Mouse (Mus musculus): ENCODE results near the gene Ndufa10. TPM values are rescaled to one million over a fixed set of nuclear protein-coding genes. Genes with fewer than 3 reads are reported as not detected.

Gene Ndufa10
- polyA plus RNA-seq, 2 experiments: 44.0 to 153 TPM

DNA sequence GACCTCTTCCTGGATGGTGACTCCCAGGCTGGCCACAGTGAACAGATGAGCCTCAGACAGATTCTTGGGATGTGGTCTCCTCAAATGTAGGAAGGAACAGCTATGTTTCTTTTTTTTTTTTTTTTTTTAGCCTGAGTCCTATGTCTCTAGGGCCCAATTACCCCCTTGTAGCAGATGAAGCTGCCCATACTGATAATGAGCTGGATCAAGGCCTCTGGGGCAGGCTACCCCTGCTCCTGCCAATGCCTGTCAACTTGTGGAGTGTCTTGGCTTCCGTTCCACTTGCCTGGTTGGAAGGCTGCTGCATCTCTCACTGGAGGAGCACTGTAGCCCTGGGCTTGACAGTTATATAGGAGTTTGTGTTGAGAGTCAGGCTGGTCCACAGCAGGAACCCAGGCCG is 22.3 kb upstream of the Ndufa10 start, which contains the start of gene Olfr1415:
Gene Olfr1415 (minus strand): TSS at position 101 of the 400 bp plus-strand sequence.
- ATAC-seq (ENCODE audit: insufficient read depth) (no peak), DNase-seq (ENCODE audit: low read depth in 3 of 3, low spot score in 3 of 3) (no peak)
- no peaks in the 10 kb centered on the region for H3K4me1 ChIP-seq (replicated peaks; ENCODE audit: control insufficient read depth in 2 of 2, insufficient read depth in 2 of 2, low read length in 1 of 2)
- no peak within 1 kb of the TSS for H3K4me2 ChIP-seq (ENCODE audit: low read depth)
- no peak within 1 kb of the TSS for H3K27ac ChIP-seq
- no peaks in the 10 kb centered on the region for H3K9me3 ChIP-seq (ENCODE audit: control insufficient read depth, low read length)
- TF ChIP-seq EP300 (IDR thresholded peaks at IDR 0.05; ENCODE audit: low read depth) (no peak), CTCF (IDR thresholded peaks at IDR 0.05; ENCODE audit: low read depth) (no peak)
- no peaks in the 10 kb centered on the region for H3K27me3 ChIP-seq (ENCODE audit: control insufficient read depth, insufficient read depth, low read length)
- H3K4me3 ChIP-seq (ENCODE audit: insufficient read depth in 1 of 2, low read depth in 2 of 2, low read length in 2 of 2): no peak within 1 kb of the TSS
- no peaks in the 10 kb centered on the region for H3K36me3 ChIP-seq (replicated peaks; ENCODE audit: control insufficient read depth, insufficient read depth, low read depth)
- 52% methylated on average over 2 of the region's 2 CpGs for WGBS (ENCODE audit: insufficient replicate concordance)
- no peak within 1 kb of the TSS for H3K9ac ChIP-seq (replicated peaks)

DNA sequence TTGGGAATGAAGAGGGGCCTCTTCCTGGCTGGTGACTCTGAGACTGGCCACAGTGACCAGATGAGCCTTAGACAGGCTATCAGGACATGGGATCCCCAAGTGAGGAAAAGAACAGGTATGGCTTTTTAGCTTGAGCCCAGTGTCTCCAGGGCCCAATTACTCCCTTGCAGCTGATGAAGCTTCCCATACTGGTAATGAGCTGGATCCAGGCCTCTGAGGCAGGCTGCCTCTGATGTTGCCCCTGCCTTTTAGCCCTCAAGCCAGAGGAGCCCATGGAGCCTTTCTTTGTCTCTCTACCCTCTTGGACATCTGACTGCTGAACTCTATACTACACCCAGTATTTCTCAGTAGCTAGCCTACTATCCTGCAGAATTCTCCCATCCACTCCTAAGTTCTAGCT is 11.4 kb upstream of the Ndufa10 start, which contains the start of gene Olfr1416:
Gene Olfr1416 (minus strand): TSS at position 101 of the 400 bp plus-strand sequence.
- Histone ChIP-seq H3K4me2 (ENCODE audit: low read depth) (no peak within 1 kb of the TSS), H3K4me1 (replicated peaks; ENCODE audit: control insufficient read depth in 2 of 2, insufficient read depth in 2 of 2, low read length in 1 of 2) (no peaks in the 10 kb centered on the region), H3K36me3 (replicated peaks; ENCODE audit: control insufficient read depth, insufficient read depth, low read depth) (no peaks in the 10 kb centered on the region), H3K27ac (no peak within 1 kb of the TSS), H3K9me3 (ENCODE audit: control insufficient read depth, low read length) (no peaks in the 10 kb centered on the region), H3K27me3 (ENCODE audit: control insufficient read depth, insufficient read depth, low read length) (no peaks in the 10 kb centered on the region), H3K4me3 (ENCODE audit: insufficient read depth in 1 of 2, low read depth in 2 of 2, low read length in 2 of 2) (no peak within 1 kb of the TSS), H3K9ac (replicated peaks) (no peak within 1 kb of the TSS)
- DNase-seq (ENCODE audit: low read depth in 3 of 3, low spot score in 3 of 3): no peak
- TF ChIP-seq EP300 (IDR thresholded peaks at IDR 0.05; ENCODE audit: low read depth): no peak
- ATAC-seq (ENCODE audit: insufficient read depth): no peak

DNA sequence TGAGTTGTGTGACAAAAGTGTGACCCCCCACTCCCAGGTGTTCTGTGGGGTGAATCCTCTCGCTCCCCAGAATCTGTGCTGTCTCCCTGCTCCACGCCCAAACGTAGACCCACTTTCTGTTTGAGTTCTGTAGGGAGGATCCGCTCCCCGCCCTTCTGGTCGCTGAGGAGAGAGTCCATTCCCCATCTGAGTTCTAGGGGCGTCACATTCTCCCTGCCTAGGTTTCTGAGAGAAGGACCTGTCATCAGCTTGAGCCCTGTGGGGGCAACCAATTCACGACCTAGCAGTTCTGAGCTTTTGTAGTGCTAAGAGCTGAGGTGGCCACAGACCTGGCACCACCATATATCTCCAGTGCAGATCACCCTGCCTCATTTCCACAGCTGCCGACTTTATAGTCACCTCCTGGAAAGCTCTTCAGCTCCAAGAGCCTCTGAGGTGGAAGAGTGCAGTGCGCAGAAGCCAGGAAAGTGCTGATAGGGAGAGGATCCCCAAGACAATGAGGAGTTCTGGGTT is 462 bp upstream of the Ndufa10 start:
- Histone ChIP-seq H3K36me3 (replicated peaks; ENCODE audit: control insufficient read depth, insufficient read depth, low read depth) (peaks cover 2% of the 10 kb centered on the region), H3K4me3 (ENCODE audit: insufficient read depth in 1 of 2, low read depth in 2 of 2, low read length in 2 of 2) (peak overlapping the region; percentile 71 to 76), H3K27me3 (ENCODE audit: control insufficient read depth, insufficient read depth, low read length) (no peaks in the 10 kb centered on the region), H3K27ac (no peak overlapping the region), H3K9ac (replicated peaks) (peak overlapping the region; percentile 55), H3K4me1 (replicated peaks; ENCODE audit: control insufficient read depth in 2 of 2, insufficient read depth in 2 of 2, low read length in 1 of 2) (peaks cover 0 to 8% of the 10 kb centered on the region in 2 experiments; a peak in 2 of 4 replicates), H3K4me2 (ENCODE audit: low read depth) (peak overlapping the region; percentile 65), H3K9me3 (ENCODE audit: control insufficient read depth, low read length) (no peaks in the 10 kb centered on the region)
- ATAC-seq (ENCODE audit: insufficient read depth): peak; percentile 59
- 4% methylated on average over 10 of the region's 10 CpGs for WGBS (ENCODE audit: insufficient replicate concordance)
- DNase-seq (ENCODE audit: low read depth in 3 of 3, low spot score in 3 of 3): peak in 1 of 3 experiments; percentile 11
- TF ChIP-seq CTCF (IDR thresholded peaks at IDR 0.05; ENCODE audit: low read depth) (no peak), EP300 (IDR thresholded peaks at IDR 0.05; ENCODE audit: low read depth) (no peak)

DNA sequence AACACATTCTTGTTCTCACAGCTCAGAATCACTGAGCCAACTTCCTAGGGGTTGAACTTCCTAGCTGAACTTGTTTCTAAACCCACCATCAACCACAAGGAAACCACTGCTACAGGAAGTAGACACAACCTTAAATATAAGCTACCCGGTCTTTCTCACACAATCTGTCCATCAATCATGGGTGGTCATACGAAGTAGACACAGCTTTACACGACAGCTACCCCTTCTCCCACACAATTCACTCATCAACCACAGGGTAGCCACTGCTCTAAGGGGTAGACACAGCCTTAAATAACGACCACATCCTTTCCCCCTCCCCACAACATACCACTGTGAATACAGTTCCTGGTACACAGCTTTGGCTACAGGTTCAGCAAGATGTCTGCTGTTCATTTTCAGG is 4.8 kb downstream of the Ndufa10 start:
- TF ChIP-seq CTCF (IDR thresholded peaks at IDR 0.05; ENCODE audit: low read depth): no peak
- no peak for TF ChIP-seq EP300 (IDR thresholded peaks at IDR 0.05; ENCODE audit: low read depth)
- Histone ChIP-seq H3K4me1 (replicated peaks; ENCODE audit: control insufficient read depth in 2 of 2, insufficient read depth in 2 of 2, low read length in 1 of 2) (peaks cover 0 to 3% of the 10 kb centered on the region in 2 experiments; a peak in 2 of 4 replicates), H3K9me3 (ENCODE audit: control insufficient read depth, low read length) (no peaks in the 10 kb centered on the region), H3K9ac (replicated peaks) (no peak overlapping the region), H3K27me3 (ENCODE audit: control insufficient read depth, insufficient read depth, low read length) (no peaks in the 10 kb centered on the region), H3K4me2 (ENCODE audit: low read depth) (no peak overlapping the region), H3K4me3 (ENCODE audit: insufficient read depth in 1 of 2, low read depth in 2 of 2, low read length in 2 of 2) (no peak overlapping the region), H3K36me3 (replicated peaks; ENCODE audit: control insufficient read depth, insufficient read depth, low read depth) (peaks cover 20% of the 10 kb centered on the region), H3K27ac (no peak overlapping the region)
- ATAC-seq (ENCODE audit: insufficient read depth) (no peak), DNase-seq (ENCODE audit: low read depth in 3 of 3, low spot score in 3 of 3) (no peak)
- 35% methylated on average over 4 of the region's 4 CpGs for WGBS (ENCODE audit: insufficient replicate concordance)

DNA sequence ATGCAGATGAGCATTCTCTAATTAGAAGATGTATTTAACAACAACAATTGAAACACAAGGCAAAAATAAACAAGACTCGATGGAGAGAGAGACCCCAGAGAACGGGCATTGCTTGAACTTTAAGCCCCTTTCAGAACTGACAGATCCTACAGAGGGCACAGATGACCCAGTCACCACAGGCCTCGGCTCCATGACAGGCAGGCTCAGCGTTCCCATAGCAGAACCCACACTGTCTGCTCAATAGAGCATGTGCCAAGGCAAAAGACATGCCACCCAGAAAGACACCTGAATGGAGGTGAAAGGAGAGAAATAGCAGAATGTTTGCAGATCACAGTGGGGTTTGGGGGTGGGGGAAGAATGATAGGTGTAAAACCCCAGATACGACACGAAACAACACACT is 15.2 kb downstream of the Ndufa10 start:
- ATAC-seq (ENCODE audit: insufficient read depth) (no peak), DNase-seq (ENCODE audit: low read depth in 3 of 3, low spot score in 3 of 3) (no peak)
- Histone ChIP-seq H3K36me3 (replicated peaks; ENCODE audit: control insufficient read depth, insufficient read depth, low read depth) (peaks cover 33% of the 10 kb centered on the region), H3K9ac (replicated peaks) (no peak overlapping the region), H3K27me3 (ENCODE audit: control insufficient read depth, insufficient read depth, low read length) (no peaks in the 10 kb centered on the region), H3K4me3 (ENCODE audit: insufficient read depth in 1 of 2, low read depth in 2 of 2, low read length in 2 of 2) (no peak overlapping the region), H3K27ac (no peak overlapping the region), H3K4me1 (replicated peaks; ENCODE audit: control insufficient read depth in 2 of 2, insufficient read depth in 2 of 2, low read length in 1 of 2) (no peaks in the 10 kb centered on the region), H3K9me3 (ENCODE audit: control insufficient read depth, low read length) (no peaks in the 10 kb centered on the region), H3K4me2 (ENCODE audit: low read depth) (no peak overlapping the region)
- 80% methylated on average over 6 of the region's 6 CpGs for WGBS (ENCODE audit: insufficient replicate concordance)
- no peak for TF ChIP-seq CTCF (IDR thresholded peaks at IDR 0.05; ENCODE audit: low read depth)
- TF ChIP-seq EP300 (IDR thresholded peaks at IDR 0.05; ENCODE audit: low read depth): no peak

All from liver, embryonic 14.5 days (tissue).